Mouse (Mus musculus): Measurements from ENCODE around the gene Selenos.

DNA sequence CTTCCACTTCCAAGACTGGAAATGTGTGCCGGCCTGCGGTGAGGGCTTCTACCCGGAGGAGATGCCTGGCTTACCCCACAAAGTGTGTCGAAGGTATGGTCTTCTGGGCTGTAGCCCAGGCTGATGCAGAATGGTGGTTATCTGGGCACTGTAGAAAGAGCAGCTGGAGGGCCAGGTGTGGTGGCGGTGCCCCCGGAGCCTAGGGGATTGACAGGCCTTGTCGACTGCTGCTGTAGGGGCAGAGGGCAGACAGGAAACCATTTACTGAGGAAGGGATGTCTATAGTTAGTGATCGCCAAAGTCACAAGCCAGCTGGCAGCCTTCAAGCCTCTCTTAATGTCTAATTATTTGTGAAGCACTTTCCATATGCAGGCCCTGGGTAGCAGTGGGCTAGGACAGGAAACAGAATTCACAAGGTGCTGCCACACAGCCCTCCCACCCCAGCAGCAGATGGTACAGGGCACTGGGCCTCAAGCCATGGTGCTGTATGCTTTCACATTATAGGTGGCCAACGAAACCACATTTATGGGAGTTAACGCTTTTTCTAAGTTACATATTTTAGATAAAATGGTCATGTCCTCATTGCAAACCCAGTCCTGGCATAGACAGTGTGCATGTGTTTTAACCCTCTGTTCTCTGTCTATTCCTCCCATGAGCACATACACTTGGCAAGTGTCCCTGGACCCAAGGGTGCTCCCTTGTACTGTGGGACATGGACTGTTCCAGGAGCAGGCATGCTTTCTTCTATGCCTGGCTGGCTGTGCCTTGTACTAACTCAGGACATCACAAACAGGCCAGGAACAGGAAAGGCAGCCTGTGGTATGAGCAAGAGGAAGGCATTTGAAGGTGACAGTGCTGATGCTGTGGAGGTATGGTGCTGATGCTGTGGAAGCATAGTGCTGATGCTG, 35.6 kb upstream of the Selenos start, which contains the start of gene Gm45213:
- no peak for TF ChIP-seq CTCF (IDR thresholded peaks at IDR 0.05 in 2 of 3, conservative IDR thresholded peaks at IDR 0.05 in 1 of 3; ENCODE audit: control insufficient read depth in 1 of 3, insufficient read depth in 1 of 3, low read depth in 2 of 3, low read length in 3 of 3, poor library complexity in 1 of 3, severe bottlenecking in 1 of 3)
- no peak for TF ChIP-seq POLR2A (IDR thresholded peaks at IDR 0.05; ENCODE audit: control insufficient read depth in 1 of 2, insufficient read depth in 1 of 2, low read depth in 1 of 2, low read length in 2 of 2, poor library complexity in 1 of 2)
- TF ChIP-seq MYC (IDR thresholded peaks at IDR 0.05; ENCODE audit: low read depth, low read length), result no peak
- TF ChIP-seq BHLHE40 (IDR thresholded peaks at IDR 0.05; ENCODE audit: borderline replicate concordance, low read depth, low read length), result no peak
